ENCODE assay signal across 8 mouse cellular contexts in the genomic region with DNA sequence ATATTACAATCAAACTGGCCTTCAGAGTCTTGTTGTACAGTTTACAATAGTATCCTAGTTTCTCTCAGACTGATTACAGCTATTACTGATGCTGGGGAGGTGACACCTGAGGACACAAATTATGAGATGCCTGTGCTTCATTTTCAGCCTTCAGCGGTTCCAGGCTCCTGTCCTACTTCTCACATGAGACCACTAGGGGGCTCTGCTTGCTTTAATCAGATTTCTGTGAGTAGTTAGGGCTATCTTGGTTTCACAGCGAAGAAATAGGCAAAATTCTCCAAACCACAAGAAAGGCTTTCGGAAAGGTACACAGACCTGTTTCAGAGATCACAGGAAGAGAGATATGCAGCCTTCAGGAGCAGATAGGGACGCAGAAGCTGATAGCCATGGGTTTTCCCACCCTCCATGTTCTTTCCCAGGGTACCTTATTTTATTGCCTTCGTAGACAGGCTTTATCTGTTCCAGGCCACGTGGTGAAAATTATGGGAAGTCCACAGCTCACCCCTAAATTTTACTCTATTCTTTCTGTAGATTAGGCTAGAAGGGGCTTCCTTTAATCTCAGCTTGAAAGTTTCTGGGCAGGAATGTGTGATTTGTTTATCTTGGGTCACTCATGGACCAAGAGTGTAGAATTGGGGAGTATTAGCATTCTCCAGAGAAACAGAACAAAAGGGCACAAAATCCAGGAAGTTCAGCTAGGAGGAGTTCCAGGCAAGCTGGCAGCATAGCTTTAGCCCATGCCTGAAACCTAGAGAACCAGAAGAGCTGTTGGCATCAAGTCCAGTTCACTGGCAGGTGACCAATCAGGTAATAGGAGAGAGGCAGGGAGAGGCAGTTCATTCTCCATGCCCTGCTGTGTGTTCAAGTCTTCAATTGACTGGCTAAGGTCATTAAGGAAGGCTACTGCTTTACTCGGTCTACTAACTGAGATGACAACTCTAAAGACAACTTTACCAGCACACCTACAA.
DNase-seq lines count a peak whose midpoint lies in the region; ATAC-seq and TF ChIP-seq lines count a peak whose summit lies in the region.

No protein-coding gene starts in this region.

- TF ChIP-seq CTCF in cerebellum, adult 2 months (IDR thresholded peaks at IDR 0.05; ENCODE audit: borderline replicate concordance, insufficient read depth, low read depth, low read length), result peak; percentile 33; the same call in 1 of the 2 replicates

- 66% methylated on average over 7 of the region's 7 CpGs for whole genome bisulfite sequencing in hindbrain, embryonic 11.5 days
- WGBS in hindbrain, embryonic 16.5 days, result 73% methylated on average over 7 of the region's 7 CpGs
- WGBS in cerebellum, adult 2 months, result 65% methylated on average over 7 of the region's 7 CpGs

- no peak for TF ChIP-seq POLR2A in cerebellum, adult 2 months (IDR thresholded peaks at IDR 0.05; ENCODE audit: borderline replicate concordance, insufficient read depth, low read length)

- H3K4me2 ChIP-seq in hindbrain, embryonic 11.5 days (replicated peaks; ENCODE audit: low read depth, low read length), result no peak overlapping the region
- H3K4me2 ChIP-seq in hindbrain, embryonic 16.5 days (ENCODE audit: low read length), result no peak overlapping the region

- no peak overlapping the region for H3K27ac ChIP-seq in hindbrain, embryonic 11.5 days (ENCODE audit: low read depth, low read length)
- H3K27ac ChIP-seq in hindbrain, embryonic 16.5 days (ENCODE audit: low read depth, low read length), result no peak overlapping the region
- no peak overlapping the region for H3K27ac ChIP-seq in ES-E14 (ENCODE audit: insufficient read depth, low read depth, low read length, poor library complexity, severe bottlenecking)
- no peak overlapping the region for H3K27ac ChIP-seq in cerebellum, adult 2 months (ENCODE audit: insufficient read depth, low read length)

- H3K9me3 ChIP-seq in hindbrain, embryonic 11.5 days (ENCODE audit: control insufficient read depth, low read length), result no peaks in the 10 kb centered on the region
- H3K9me3 ChIP-seq in hindbrain, embryonic 16.5 days (ENCODE audit: control insufficient read depth, low read length), result no peaks in the 10 kb centered on the region
- H3K9me3 ChIP-seq in ES-E14 (ENCODE audit: control insufficient read depth, insufficient read depth, low read depth, low read length), result no peaks in the 10 kb centered on the region

- DNase-seq in hindbrain, embryonic 11.5 days (ENCODE audit: low spot score), result peak; percentile 61
- DNase-seq in ES-E14 (ENCODE audit: low read depth, low spot score), result peak; percentile 24
- peak; percentile 51 to 76 for DNase-seq in cerebellum, adult 2 months
- DNase-seq in hindlimb bud, embryonic 11.5 days (ENCODE audit: extremely low spot score, low read depth, low spot score), result peak; percentile 10
- peak; percentile 26 for DNase-seq in mesoderm, embryonic 11.5 days (ENCODE audit: low read depth, low spot score)
- DNase-seq in thymus, adult 18-20 months, result no peak

- H3K4me3 ChIP-seq in hindbrain, embryonic 11.5 days (ENCODE audit: low read depth, low read length), result no peak overlapping the region
- H3K4me3 ChIP-seq in hindbrain, embryonic 16.5 days (ENCODE audit: low read length), result no peak overlapping the region
- no peak overlapping the region for H3K4me3 ChIP-seq in ES-E14 (ENCODE audit: insufficient read depth in 1 of 2, low read depth in 1 of 2, low read length in 2 of 2, poor library complexity in 1 of 2, severe bottlenecking in 1 of 2)
- no peak overlapping the region for H3K4me3 ChIP-seq in cerebellum, adult 2 months (replicated peaks; ENCODE audit: insufficient read depth, low read depth, low read length)

- H3K36me3 ChIP-seq in hindbrain, embryonic 11.5 days (ENCODE audit: control insufficient read depth, insufficient read depth, low read length), result no peaks in the 10 kb centered on the region
- H3K36me3 ChIP-seq in hindbrain, embryonic 16.5 days (ENCODE audit: control insufficient read depth, insufficient read depth, low read length), result no peaks in the 10 kb centered on the region
- H3K36me3 ChIP-seq in ES-E14 (ENCODE audit: control insufficient read depth, insufficient read depth, low read length, poor library complexity, severe bottlenecking), result no peaks in the 10 kb centered on the region

- in situ Hi-C loops in ES-E14 (cut with MboI; ENCODE audit: low sequenced_read_pairs in 2 of 2, unreplicated experiment in 2 of 2), result no loop called here

- H3K9ac ChIP-seq in hindbrain, embryonic 11.5 days (ENCODE audit: low read depth, low read length), result no peak overlapping the region
- no peak overlapping the region for H3K9ac ChIP-seq in hindbrain, embryonic 16.5 days (ENCODE audit: low read depth, low read length)
- no peak overlapping the region for H3K9ac ChIP-seq in ES-E14 (ENCODE audit: insufficient read depth, low read depth, low read length, poor library complexity, severe bottlenecking)

- ATAC-seq in hindbrain, embryonic 11.5 days (ENCODE audit: low FRiP score), result 0 out of 2 replicates have a peak, but pooled peaks have one; percentile 53
- no peak for ATAC-seq in hindbrain, embryonic 16.5 days
- ATAC-seq in activated CD4-positive, CD25-positive, alpha-beta regulatory T cell, adult 4 months, result no peak

- H3K4me1 ChIP-seq in hindbrain, embryonic 11.5 days (replicated peaks; ENCODE audit: control insufficient read depth, insufficient read depth, low read length), result no peaks in the 10 kb centered on the region
- H3K4me1 ChIP-seq in hindbrain, embryonic 16.5 days (ENCODE audit: control insufficient read depth, insufficient read depth, low read depth, low read length), result no peaks in the 10 kb centered on the region
- no peaks in the 10 kb centered on the region for H3K4me1 ChIP-seq in ES-E14 (ENCODE audit: control insufficient read depth in 2 of 2, insufficient read depth in 2 of 2, low read length in 2 of 2, poor library complexity in 1 of 2)
- H3K4me1 ChIP-seq in cerebellum, adult 2 months (ENCODE audit: control insufficient read depth, insufficient read depth, low read length), result peaks cover 4% of the 10 kb centered on the region; the same call in 1 of the 2 replicates

- H3K27me3 ChIP-seq in hindbrain, embryonic 11.5 days (ENCODE audit: control insufficient read depth, insufficient read depth, low read length), result no peaks in the 10 kb centered on the region
- H3K27me3 ChIP-seq in hindbrain, embryonic 16.5 days (replicated peaks; ENCODE audit: control insufficient read depth, insufficient read depth, low read length), result no peaks in the 10 kb centered on the region
- H3K27me3 ChIP-seq in cerebellum, adult 2 months (ENCODE audit: control insufficient read depth, insufficient read depth, low read length), result no peaks in the 10 kb centered on the region

TF ChIP-seq in ES-E14, 5 proteins besides CTCF, POLR2A, EP300 and RAD21:
- TF ChIP-seq ZNF384 (IDR thresholded peaks at IDR 0.05; ENCODE audit: low read depth, low read length) (no peak), CHD2 (IDR thresholded peaks at IDR 0.05; ENCODE audit: low read depth, low read length) (no peak), HCFC1 (IDR thresholded peaks at IDR 0.05; ENCODE audit: borderline replicate concordance, insufficient read depth, low read length) (no peak), MAFK (IDR thresholded peaks at IDR 0.05; ENCODE audit: insufficient read depth, low read depth, low read length) (no peak), ZC3H11A (IDR thresholded peaks at IDR 0.05; ENCODE audit: borderline replicate concordance, low read depth, low read length) (no peak)

Comparison
In these comparisons a context has a peak if more than half of its experiments do, and no peak if none do; other contexts are left out.
1. DNase-seq: peak in hindbrain, embryonic 11.5 days (single experiment), ES-E14 (single experiment), cerebellum, adult 2 months (2 of 2), hindlimb bud, embryonic 11.5 days (single experiment) and mesoderm, embryonic 11.5 days (single experiment); none in thymus, adult 18-20 months (0 of 2).